Mouse (Mus musculus): ENCODE measurements around the gene Asic2.

DNA sequence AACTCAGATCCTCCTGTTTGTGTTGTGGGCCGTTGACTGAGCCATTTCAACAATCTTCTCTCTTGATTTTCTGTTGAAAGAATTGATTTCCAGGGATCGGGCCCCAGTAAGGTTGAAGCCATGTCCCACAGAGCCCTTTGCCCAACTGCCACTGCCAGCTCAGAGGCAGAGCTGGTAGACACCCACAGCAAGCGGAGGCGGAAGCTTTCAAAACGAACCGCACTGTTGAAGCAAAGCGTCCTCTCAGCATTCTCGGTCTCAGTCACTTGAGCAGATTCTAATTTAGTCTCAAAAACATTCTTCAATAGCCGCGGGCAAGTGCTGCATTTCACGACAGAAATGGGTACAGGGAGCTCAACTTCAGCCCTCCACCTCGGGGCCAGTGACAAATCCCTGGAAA, 958.9 kb downstream of the Asic2 start:
- TF ChIP-seq POLR2AphosphoS2 (IDR thresholded peaks at IDR 0.05; ENCODE audit: low read length) (no peak), CTCF (IDR thresholded peaks at IDR 0.05 in 2 of 3, conservative IDR thresholded peaks at IDR 0.05 in 1 of 3; ENCODE audit: control insufficient read depth in 1 of 3, insufficient read depth in 1 of 3, low read depth in 2 of 3, low read length in 3 of 3, poor library complexity in 1 of 3, severe bottlenecking in 1 of 3) (no peak)
